Mouse (Mus musculus) heart, adult 9 months (tissue): Measurements from ENCODE around the gene Chst11.

ENCODE experiments used
- DNase-seq, 2 experiments: peaks; one replicate each; pipeline ENCODE4 v3.0.0; 2022; ENCODE audit warnings: low spot score in 2 of 2

Gene Chst11

GRCm38 (mm10) chr10:82984950-82985699 is at the start of gene Chst11:
Gene Chst11 (plus strand): TSS chr10:82985498.
- DNase-seq: peak; percentile 76 to 80

GRCm38 (mm10) chr10:82935774-82936173 is 49.5 kb upstream of the Chst11 start:
- DNase-seq: no peak

- no peak for DNase-seq
Observed at GRCm38 (mm10) chr10:82953415-82953814, 31.9 kb upstream of the Chst11 start.

- DNase-seq: no peak
Observed at GRCm38 (mm10) chr10:82955117-82955516, 30.2 kb upstream of the Chst11 start.

- DNase-seq: peak; percentile 26 to 32
Observed at GRCm38 (mm10) chr10:82958218-82958761, 27.0 kb upstream of the Chst11 start.

GRCm38 (mm10) chr10:82959316-82959715 is 26.0 kb upstream of the Chst11 start:
- no peak for DNase-seq

GRCm38 (mm10) chr10:82961302-82961701 is 24.0 kb upstream of the Chst11 start:
- no peak for DNase-seq

- no peak for DNase-seq
Observed at GRCm38 (mm10) chr10:82962018-82962417, 23.3 kb upstream of the Chst11 start.

- no peak for DNase-seq
Observed at GRCm38 (mm10) chr10:82962472-82963020, 22.8 kb upstream of the Chst11 start.

- no peak for DNase-seq
Observed at GRCm38 (mm10) chr10:82964491-82964890, 20.8 kb upstream of the Chst11 start.

GRCm38 (mm10) chr10:82966672-82967071 is 18.6 kb upstream of the Chst11 start:
- DNase-seq: no peak

- DNase-seq: no peak
Observed at GRCm38 (mm10) chr10:82969612-82970011, 15.7 kb upstream of the Chst11 start.

GRCm38 (mm10) chr10:82971549-82971948 is 13.7 kb upstream of the Chst11 start:
- no peak for DNase-seq

- no peak for DNase-seq
Observed at GRCm38 (mm10) chr10:82974201-82974600, 11.1 kb upstream of the Chst11 start.

- no peak for DNase-seq
Observed at GRCm38 (mm10) chr10:82974627-82975177, 10.6 kb upstream of the Chst11 start.

- no peak for DNase-seq
Observed at GRCm38 (mm10) chr10:82975806-82976205, 9.5 kb upstream of the Chst11 start.

- DNase-seq: no peak
Observed at GRCm38 (mm10) chr10:82982286-82982685, 3.0 kb upstream of the Chst11 start.

- DNase-seq: peak in 1 of 2 experiments; percentile 18
Observed at GRCm38 (mm10) chr10:82985700-82986131, 418 bp downstream of the Chst11 start.

- DNase-seq: no peak
Observed at GRCm38 (mm10) chr10:82986251-82986992, 1.1 kb downstream of the Chst11 start.

GRCm38 (mm10) chr10:82986993-82987349 is 1.7 kb downstream of the Chst11 start:
- DNase-seq: no peak

GRCm38 (mm10) chr10:82987394-82987793 is 2.1 kb downstream of the Chst11 start:
- DNase-seq: no peak

GRCm38 (mm10) chr10:82989418-82990025 is 4.2 kb downstream of the Chst11 start:
- no peak for DNase-seq
